Mouse (Mus musculus) embryonic facial prominence, embryonic 14.5 days (tissue): ENCODE measurements at regions not wholly inside any gene's neighbourhood (a gene's known extent, or its start where the extent isn't known, plus 50 kb on each side); places are given as distances from the start of the nearest gene placed in this dataset.

ENCODE experiments used
- ATAC-seq: fragments of 200-750 bp; cut with Nextera tagmentation; 2 replicates; pipeline ENCODE4 v1.8.0; 2017; ENCODE audit warnings: low read depth, moderate number of reproducible peaks, moderate TSS enrichment
- DNase-seq: peaks from one replicate; pipeline ENCODE4 v3.0.0-alpha.2; 2015; ENCODE audit warnings: low spot score
- H3K27ac ChIP-seq: fragments of 300-500 bp; sonication (generic); replicated peaks from 2 replicates; pipeline ENCODE4 v1.5.1; 2014; ENCODE audit warnings: low read depth, mild to moderate bottlenecking, low read length, moderate library complexity
- H3K27me3 ChIP-seq: fragments of 300-500 bp; sonication (generic); replicated peaks from 2 replicates; pipeline ENCODE4 v1.6.1; 2014; ENCODE audit warnings: low read length; ENCODE audit not compliant: control insufficient read depth, insufficient read depth
- H3K36me3 ChIP-seq: fragments of 300-500 bp; sonication (generic); 2 replicates; pipeline ENCODE4 v1.6.1; 2014; ENCODE audit warnings: low read length, mixed read lengths; ENCODE audit not compliant: control insufficient read depth, insufficient read depth
- H3K4me1 ChIP-seq: fragments of 300-500 bp; sonication (generic); 2 replicates; pipeline ENCODE4 v1.6.1; 2014; ENCODE audit warnings: antibody characterized with exemption, low read length; ENCODE audit not compliant: control insufficient read depth, insufficient read depth
- H3K4me2 ChIP-seq: fragments of 300-500 bp; sonication (generic); 2 replicates; pipeline ENCODE4 v1.6.1; 2014; ENCODE audit warnings: low read depth, mild to moderate bottlenecking, low read length, moderate library complexity, mixed read lengths
- H3K4me3 ChIP-seq: fragments of 300-500 bp; sonication (generic); 2 replicates; pipeline ENCODE4 v1.5.1; 2014; ENCODE audit warnings: low read depth, mild to moderate bottlenecking, low read length
- H3K9ac ChIP-seq: fragments of 300-500 bp; sonication (generic); 2 replicates; pipeline ENCODE4 v1.6.1; 2014; ENCODE audit warnings: low read depth, mild to moderate bottlenecking, low read length, moderate library complexity, mixed read lengths
- H3K9me3 ChIP-seq: fragments of 300-500 bp; sonication (generic); 2 replicates; pipeline ENCODE4 v1.6.1; 2016; ENCODE audit warnings: low read length; ENCODE audit not compliant: control insufficient read depth
- WGBS: fragments of 180-500 bp; shearing (Covaris S2); extraction: QIAGEN DNeasy Blood & Tissue Kit; methylation state at CpG from one replicate; pipeline ENCODE4 v1.1.7; 2014; 5-methylcytosine and 5-hydroxymethylcytosine counted together

DNA sequence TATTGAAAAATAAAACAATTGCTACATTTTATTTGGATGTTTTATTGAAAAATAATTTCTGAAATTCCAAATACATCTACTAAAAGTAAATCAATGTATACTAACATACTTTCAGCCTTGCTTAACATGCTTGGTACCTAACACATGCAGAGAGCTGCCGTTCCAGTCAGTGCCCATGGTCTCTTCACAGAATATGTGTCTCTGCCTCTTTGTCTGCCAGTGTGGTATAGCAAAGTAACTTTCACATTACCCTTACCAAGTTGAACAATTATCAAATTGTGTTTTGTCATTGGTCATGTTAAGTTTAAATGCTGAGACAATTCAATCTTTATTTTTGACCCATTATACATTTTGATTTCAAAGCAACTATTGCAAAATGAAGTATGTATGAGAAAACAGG, 1159.2 kb upstream of the Foxg1 start:
- DNase-seq (no peak), ATAC-seq (no peak)
- H3K27me3 ChIP-seq, result no peaks in the 10 kb centered on the region
- no peaks in the 10 kb centered on the region for H3K4me1 ChIP-seq
- no peaks in the 10 kb centered on the region for H3K9me3 ChIP-seq
- H3K9ac ChIP-seq, result no peak overlapping the region
- no peak overlapping the region for H3K27ac ChIP-seq
- no peak overlapping the region for H3K4me2 ChIP-seq
- H3K36me3 ChIP-seq, result no peaks in the 10 kb centered on the region
- 91% methylated on average over 1 of the region's 1 CpGs for WGBS
- H3K4me3 ChIP-seq, result no peak overlapping the region

DNA sequence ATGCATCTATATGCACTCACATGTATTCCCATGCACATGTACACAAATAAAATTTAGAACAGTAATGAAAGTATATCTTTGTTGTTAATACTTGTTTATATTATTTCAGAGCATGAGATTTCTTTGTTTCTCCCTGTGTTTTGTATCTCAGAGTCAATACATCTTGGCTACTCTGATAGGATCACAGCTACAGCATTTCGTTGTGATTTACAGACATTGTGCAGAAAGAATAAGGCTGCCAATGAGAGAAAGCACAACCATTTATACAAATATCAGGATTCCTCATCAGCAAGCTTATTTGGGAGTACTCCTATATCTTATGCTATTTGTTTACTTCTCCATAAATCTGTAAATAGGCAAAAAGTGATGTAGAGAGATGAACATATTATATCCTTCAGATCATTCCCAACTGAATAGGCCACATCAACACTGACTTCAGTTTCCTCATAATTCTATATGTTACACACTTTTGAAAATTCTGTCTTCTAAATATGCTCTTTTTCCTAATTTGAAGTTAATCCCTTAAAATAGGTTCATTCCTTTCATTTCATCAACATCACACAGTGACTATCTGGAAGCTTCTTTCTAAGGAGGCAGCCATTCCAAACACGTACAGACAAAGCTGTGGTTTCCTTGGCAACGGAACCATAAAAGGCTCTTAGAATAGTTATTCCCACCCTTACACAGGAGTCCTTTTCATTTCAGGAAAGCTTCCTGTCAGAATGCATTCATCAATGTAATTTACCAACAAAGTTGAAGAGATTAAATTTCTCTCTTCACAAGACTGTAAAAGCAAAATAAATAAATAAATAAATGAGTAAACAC, 1160.3 kb upstream of the Foxg1 start:
- no peak overlapping the region for H3K4me2 ChIP-seq
- H3K9ac ChIP-seq, result no peak overlapping the region
- no peaks in the 10 kb centered on the region for H3K9me3 ChIP-seq
- no peak for ATAC-seq
- H3K27ac ChIP-seq, result no peak overlapping the region
- 58% methylated on average over 3 of the region's 3 CpGs for WGBS
- no peaks in the 10 kb centered on the region for H3K4me1 ChIP-seq
- no peaks in the 10 kb centered on the region for H3K36me3 ChIP-seq
- peak; percentile 34 for DNase-seq
- H3K27me3 ChIP-seq, result no peaks in the 10 kb centered on the region
- no peak overlapping the region for H3K4me3 ChIP-seq

DNA sequence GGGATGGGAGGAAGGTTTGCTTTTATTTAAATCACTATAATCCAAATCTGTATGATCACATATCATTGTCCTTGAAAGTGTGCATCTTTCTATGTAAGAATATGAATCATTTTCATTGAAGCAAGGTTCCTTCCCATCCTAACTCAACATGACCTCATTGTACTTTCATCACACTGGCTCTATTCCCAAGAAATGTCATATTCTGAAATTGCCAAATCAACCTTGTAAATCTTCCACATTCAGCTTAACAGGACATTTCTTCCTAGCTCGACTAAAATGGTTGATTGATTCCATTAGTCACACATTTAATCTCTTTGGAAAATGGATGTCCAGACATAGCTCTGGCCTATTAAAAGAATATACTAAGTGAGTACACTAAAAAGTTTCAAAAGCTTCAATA, 1200.6 kb upstream of the Foxg1 start:
- H3K4me2 ChIP-seq, result no peak overlapping the region
- no peaks in the 10 kb centered on the region for H3K36me3 ChIP-seq
- DNase-seq (no peak), ATAC-seq (no peak)
- no peaks in the 10 kb centered on the region for H3K4me1 ChIP-seq
- WGBS, result 36% methylated on average over 1 of the region's 1 CpGs
- no peaks in the 10 kb centered on the region for H3K27me3 ChIP-seq
- H3K4me3 ChIP-seq, result no peak overlapping the region
- H3K9me3 ChIP-seq, result no peaks in the 10 kb centered on the region
- H3K9ac ChIP-seq, result no peak overlapping the region
- no peak overlapping the region for H3K27ac ChIP-seq

DNA sequence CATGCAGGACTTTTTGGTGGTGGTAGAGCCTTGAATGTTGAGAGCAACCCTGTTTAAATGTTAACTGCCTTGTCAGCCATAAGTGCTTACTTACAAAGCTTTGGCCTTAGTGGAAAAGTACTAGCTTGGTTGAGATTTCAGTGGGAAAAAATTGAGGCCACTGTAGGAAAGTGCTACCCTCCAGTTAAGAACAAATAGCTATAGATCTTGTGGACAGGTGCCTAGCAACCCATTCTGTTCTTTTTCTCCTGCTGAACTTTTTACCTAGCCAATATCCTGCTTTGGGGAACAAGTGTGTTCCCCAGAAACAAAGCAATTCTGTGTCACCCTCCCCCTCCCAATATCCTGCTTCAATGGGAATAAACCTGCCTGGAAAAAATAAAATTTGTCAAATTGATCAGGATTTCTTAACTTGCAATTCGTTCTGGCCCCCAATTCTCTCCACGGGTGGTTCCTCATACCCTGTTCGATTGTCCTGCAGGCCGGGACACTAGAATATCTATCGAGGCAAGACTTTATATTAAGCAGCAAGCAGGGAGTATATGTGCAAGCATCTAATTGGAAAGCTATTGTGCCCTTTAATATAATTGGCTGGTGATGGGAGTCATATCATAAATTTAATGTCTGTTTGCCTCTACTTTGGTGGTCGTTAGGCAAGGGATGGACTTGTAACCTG, 1208.4 kb upstream of the Foxg1 start:
- H3K4me1 ChIP-seq, result no peaks in the 10 kb centered on the region
- H3K4me3 ChIP-seq, result no peak overlapping the region
- no peaks in the 10 kb centered on the region for H3K36me3 ChIP-seq
- no peaks in the 10 kb centered on the region for H3K27me3 ChIP-seq
- no peak overlapping the region for H3K9ac ChIP-seq
- no peak overlapping the region for H3K4me2 ChIP-seq
- no peak for ATAC-seq
- WGBS, result 80% methylated on average over 6 of the region's 6 CpGs
- DNase-seq, result no peak
- H3K27ac ChIP-seq, result no peak overlapping the region
- no peaks in the 10 kb centered on the region for H3K9me3 ChIP-seq

DNA sequence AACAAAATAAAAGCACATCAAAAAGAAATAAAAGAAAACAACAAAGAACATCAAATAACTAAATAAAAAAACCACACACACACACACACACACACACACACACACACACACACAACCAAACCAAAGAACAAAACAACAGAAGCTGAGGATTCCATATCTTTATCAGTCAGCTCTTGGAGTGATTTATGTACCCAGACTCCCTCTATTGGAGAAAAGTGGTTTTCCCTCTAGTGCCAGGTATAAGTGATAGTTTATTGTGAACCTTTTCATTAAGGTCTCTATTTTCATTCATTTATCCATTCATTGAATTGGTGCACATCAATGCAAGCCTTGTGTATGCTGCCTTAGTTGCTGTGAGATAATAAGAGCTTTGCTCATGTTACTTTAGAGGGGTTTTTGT, 1236.3 kb upstream of the Foxg1 start:
- no peak overlapping the region for H3K4me3 ChIP-seq
- DNase-seq, result peak; percentile 27
- H3K27ac ChIP-seq, result no peak overlapping the region
- no peak overlapping the region for H3K9ac ChIP-seq
- H3K4me2 ChIP-seq, result no peak overlapping the region
- no peaks in the 10 kb centered on the region for H3K27me3 ChIP-seq
- H3K9me3 ChIP-seq, result no peaks in the 10 kb centered on the region
- no peak for ATAC-seq
- H3K4me1 ChIP-seq, result no peaks in the 10 kb centered on the region
- no peaks in the 10 kb centered on the region for H3K36me3 ChIP-seq

DNA sequence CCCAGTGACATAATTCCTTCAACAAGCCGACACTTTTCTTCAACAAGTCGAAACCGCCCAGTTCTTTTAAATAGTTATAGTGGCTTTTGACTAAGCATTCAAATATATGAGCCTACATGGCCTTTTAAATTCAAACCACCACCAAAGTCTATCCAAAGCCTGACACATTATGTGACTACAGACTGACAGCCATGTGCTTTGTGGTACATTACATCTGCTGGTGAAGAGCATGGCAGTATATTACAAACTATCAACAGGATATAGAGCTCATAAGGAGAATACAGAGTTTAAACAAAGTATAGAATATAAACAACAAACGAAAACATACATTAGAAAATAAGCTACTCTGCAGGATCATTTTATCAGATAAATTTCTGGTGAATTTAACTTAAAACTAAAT, 1259.5 kb upstream of the Foxg1 start:
- ATAC-seq (no peak), DNase-seq (no peak)
- 85% methylated on average over 4 of the region's 4 CpGs for WGBS
- Histone ChIP-seq H3K4me2 (no peak overlapping the region), H3K27ac (no peak overlapping the region), H3K27me3 (no peaks in the 10 kb centered on the region), H3K9me3 (0 out of 2 replicates have a peak, but pooled peaks cover 4% of the 10 kb centered on the region), H3K4me1 (no peaks in the 10 kb centered on the region), H3K36me3 (no peaks in the 10 kb centered on the region), H3K9ac (no peak overlapping the region), H3K4me3 (no peak overlapping the region)

DNA sequence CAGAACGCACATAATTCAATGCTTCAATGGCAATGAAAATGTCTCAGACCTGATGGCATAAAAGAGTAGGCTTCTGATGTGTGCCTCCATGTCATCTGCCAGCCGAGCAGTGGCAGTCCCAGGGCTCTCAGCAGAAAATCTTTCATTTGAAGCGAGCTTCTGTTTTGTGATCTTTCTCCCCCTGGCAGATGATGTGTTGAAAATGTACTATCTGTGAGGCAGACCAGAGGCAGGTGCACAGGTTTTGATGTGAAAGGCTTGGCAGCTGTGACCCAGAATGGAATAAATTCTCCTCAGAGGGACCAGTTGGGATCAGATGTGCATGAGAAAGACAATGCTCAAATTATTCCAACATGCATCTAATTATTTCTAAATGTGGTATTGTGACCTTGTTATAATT, 1281.0 kb upstream of the Nova1 start:
- no peaks in the 10 kb centered on the region for H3K4me1 ChIP-seq
- H3K27ac ChIP-seq, result no peak overlapping the region
- H3K27me3 ChIP-seq, result no peaks in the 10 kb centered on the region
- H3K9ac ChIP-seq, result no peak overlapping the region
- no peaks in the 10 kb centered on the region for H3K36me3 ChIP-seq
- WGBS, result 67% methylated on average over 3 of the region's 3 CpGs
- no peak for DNase-seq
- 0 out of 2 replicates have a peak, but pooled peaks cover 3% of the 10 kb centered on the region for H3K9me3 ChIP-seq
- H3K4me2 ChIP-seq, result no peak overlapping the region
- no peak overlapping the region for H3K4me3 ChIP-seq
- ATAC-seq, result no peak

DNA sequence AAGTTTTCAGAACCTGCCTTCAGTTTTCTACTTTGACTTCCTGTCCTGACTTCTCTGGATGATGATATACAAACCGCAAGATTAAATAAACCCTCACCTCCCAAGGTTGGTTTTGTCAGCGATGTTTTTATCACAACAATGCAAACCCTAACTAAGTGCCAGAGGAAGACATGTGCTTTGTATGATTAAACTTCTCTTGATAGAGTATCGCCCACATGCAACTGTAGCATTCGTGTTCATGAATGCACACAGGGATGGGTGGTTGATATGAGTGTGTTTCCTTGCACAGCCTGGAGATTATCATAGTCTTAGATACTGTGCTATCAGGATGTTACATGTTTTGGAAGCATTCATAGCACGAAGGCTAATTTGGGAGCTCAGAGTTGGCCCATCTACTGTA, 1268.3 kb upstream of the Nova1 start:
- Histone ChIP-seq H3K4me3 (no peak overlapping the region), H3K36me3 (no peaks in the 10 kb centered on the region), H3K4me1 (no peaks in the 10 kb centered on the region), H3K27ac (no peak overlapping the region), H3K9me3 (no peaks in the 10 kb centered on the region), H3K27me3 (no peaks in the 10 kb centered on the region), H3K4me2 (no peak overlapping the region), H3K9ac (no peak overlapping the region)
- 90% methylated on average over 5 of the region's 5 CpGs for WGBS
- DNase-seq, result no peak
- ATAC-seq, result no peak

DNA sequence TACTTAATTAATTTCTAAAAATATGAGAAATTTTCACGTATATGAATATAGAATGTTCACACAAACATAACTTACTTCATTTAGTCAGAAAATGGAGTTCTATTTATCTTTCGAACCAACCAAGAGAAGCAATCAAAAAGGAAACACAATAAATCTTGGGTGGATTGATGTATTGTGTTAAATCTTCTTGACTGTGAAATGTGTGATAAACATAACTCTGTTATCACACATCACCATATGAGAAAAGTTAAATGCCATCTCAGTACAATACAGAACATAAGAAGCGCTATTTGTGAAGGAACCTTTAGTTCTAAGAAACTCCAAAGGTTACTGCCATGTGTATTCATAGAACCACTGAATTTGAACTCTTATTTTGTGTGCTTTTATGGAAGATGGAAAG, 1264.6 kb upstream of the Nova1 start:
- DNase-seq (no peak), ATAC-seq (no peak)
- no peak overlapping the region for H3K9ac ChIP-seq
- no peaks in the 10 kb centered on the region for H3K4me1 ChIP-seq
- 85% methylated on average over 3 of the region's 3 CpGs for WGBS
- H3K4me2 ChIP-seq, result no peak overlapping the region
- no peaks in the 10 kb centered on the region for H3K9me3 ChIP-seq
- H3K4me3 ChIP-seq, result no peak overlapping the region
- no peaks in the 10 kb centered on the region for H3K36me3 ChIP-seq
- H3K27ac ChIP-seq, result no peak overlapping the region
- H3K27me3 ChIP-seq, result no peaks in the 10 kb centered on the region
